Mouse (Mus musculus): ENCODE data around the gene Scfd2. TPM values are rescaled to one million over a fixed set of nuclear protein-coding genes. Genes with fewer than 3 reads are reported as not detected.

Gene Scfd2
- polyA plus RNA-seq, 1 experiment from 2014 or later, result 13.9 TPM

GRCm38 (mm10) chr5:74164547-74164946 lies 367.0 kb downstream of the Scfd2 start:
- H3K27ac ChIP-seq, result no peak overlapping the region
- H3K4me2 ChIP-seq, result no peak overlapping the region
- H3K4me1 ChIP-seq (replicated peaks), result peaks cover 13% of the 10 kb centered on the region
- no peak for ATAC-seq (ENCODE audit: low read depth)
- no peaks in the 10 kb centered on the region; the same call in 1 of the 2 replicates for H3K27me3 ChIP-seq
- H3K4me3 ChIP-seq (replicated peaks), result no peak overlapping the region
- H3K9ac ChIP-seq, result no peak overlapping the region
- 63% methylated on average over 7 of the region's 7 CpGs for WGBS (ENCODE audit: insufficient replicate concordance)
- no peaks in the 10 kb centered on the region for H3K9me3 ChIP-seq (replicated peaks)
- no peaks in the 10 kb centered on the region for H3K36me3 ChIP-seq
- DNase-seq, result no peak

- no peak overlapping the region for H3K9ac ChIP-seq
- no peak overlapping the region for H3K4me3 ChIP-seq (replicated peaks)
- DNase-seq, result no peak
- no peak for ATAC-seq (ENCODE audit: low read depth)
- no peaks in the 10 kb centered on the region for H3K36me3 ChIP-seq
- H3K4me1 ChIP-seq (replicated peaks), result peaks cover 13% of the 10 kb centered on the region
- no peak overlapping the region for H3K27ac ChIP-seq
- 72% methylated on average over 6 of the region's 6 CpGs for WGBS (ENCODE audit: insufficient replicate concordance)
- no peak overlapping the region for H3K4me2 ChIP-seq
- H3K9me3 ChIP-seq (replicated peaks), result no peaks in the 10 kb centered on the region
- no peaks in the 10 kb centered on the region; the same call in 1 of the 2 replicates for H3K27me3 ChIP-seq
Measured at GRCm38 (mm10) chr5:74163141-74163540, 368.4 kb downstream of the Scfd2 start.

- DNase-seq, result no peak
- no peak overlapping the region for H3K4me3 ChIP-seq (replicated peaks)
- H3K27ac ChIP-seq, result no peak overlapping the region
- 66% methylated on average over 3 of the region's 3 CpGs for WGBS (ENCODE audit: insufficient replicate concordance)
- peaks cover 13% of the 10 kb centered on the region for H3K4me1 ChIP-seq (replicated peaks)
- no peaks in the 10 kb centered on the region; the same call in 1 of the 2 replicates for H3K27me3 ChIP-seq
- no peaks in the 10 kb centered on the region for H3K9me3 ChIP-seq (replicated peaks)
- no peak for ATAC-seq (ENCODE audit: low read depth)
- H3K36me3 ChIP-seq, result no peaks in the 10 kb centered on the region
- no peak overlapping the region for H3K9ac ChIP-seq
- H3K4me2 ChIP-seq, result no peak overlapping the region
Measured at GRCm38 (mm10) chr5:74162013-74162412, 369.5 kb downstream of the Scfd2 start.

GRCm38 (mm10) chr5:74161297-74161926 lies 370.1 kb downstream of the Scfd2 start:
- H3K4me3 ChIP-seq (replicated peaks), result no peak overlapping the region
- H3K36me3 ChIP-seq, result no peaks in the 10 kb centered on the region
- no peak for DNase-seq
- 39% methylated on average over 15 of the region's 15 CpGs for WGBS (ENCODE audit: insufficient replicate concordance)
- no peak overlapping the region for H3K9ac ChIP-seq
- no peaks in the 10 kb centered on the region; the same call in 1 of the 2 replicates for H3K27me3 ChIP-seq
- peaks cover 13% of the 10 kb centered on the region for H3K4me1 ChIP-seq (replicated peaks)
- H3K4me2 ChIP-seq, result no peak overlapping the region
- no peak for ATAC-seq (ENCODE audit: low read depth)
- no peak overlapping the region for H3K27ac ChIP-seq
- H3K9me3 ChIP-seq (replicated peaks), result no peaks in the 10 kb centered on the region

- Histone ChIP-seq H3K4me1 (replicated peaks) (peaks cover 13% of the 10 kb centered on the region), H3K4me3 (replicated peaks) (no peak overlapping the region), H3K27me3 (no peaks in the 10 kb centered on the region; the same call in 1 of the 2 replicates), H3K9me3 (replicated peaks) (no peaks in the 10 kb centered on the region), H3K4me2 (no peak overlapping the region), H3K27ac (no peak overlapping the region), H3K9ac (no peak overlapping the region), H3K36me3 (no peaks in the 10 kb centered on the region)
- 39% methylated on average over 4 of the region's 4 CpGs for WGBS (ENCODE audit: insufficient replicate concordance)
- no peak for DNase-seq
- ATAC-seq (ENCODE audit: low read depth), result no peak
Measured at GRCm38 (mm10) chr5:74160349-74160748, 371.2 kb downstream of the Scfd2 start.

- H3K9ac ChIP-seq, result no peak overlapping the region
- no peak overlapping the region for H3K27ac ChIP-seq
- ATAC-seq (ENCODE audit: low read depth) (no peak; the same call in 1 of the 2 replicates), DNase-seq (no peak)
- H3K9me3 ChIP-seq (replicated peaks), result no peaks in the 10 kb centered on the region
- WGBS (ENCODE audit: insufficient replicate concordance), result 56% methylated on average over 7 of the region's 7 CpGs
- H3K27me3 ChIP-seq, result no peaks in the 10 kb centered on the region; the same call in 1 of the 2 replicates
- H3K4me3 ChIP-seq (replicated peaks), result no peak overlapping the region
- no peak overlapping the region for H3K4me2 ChIP-seq
- peaks cover 13% of the 10 kb centered on the region for H3K4me1 ChIP-seq (replicated peaks)
- no peaks in the 10 kb centered on the region for H3K36me3 ChIP-seq
Measured at GRCm38 (mm10) chr5:74159906-74160305, 371.7 kb downstream of the Scfd2 start.

- ATAC-seq (ENCODE audit: low read depth), result no peak
- Histone ChIP-seq H3K36me3 (no peaks in the 10 kb centered on the region), H3K9me3 (replicated peaks) (no peaks in the 10 kb centered on the region), H3K27ac (no peak overlapping the region), H3K4me1 (replicated peaks) (peaks cover 13% of the 10 kb centered on the region), H3K9ac (no peak overlapping the region), H3K27me3 (no peaks in the 10 kb centered on the region; the same call in 1 of the 2 replicates), H3K4me2 (no peak overlapping the region), H3K4me3 (replicated peaks) (no peak overlapping the region)
- DNase-seq, result no peak
- WGBS (ENCODE audit: insufficient replicate concordance), result 75% methylated on average over 6 of the region's 6 CpGs
Measured at GRCm38 (mm10) chr5:74158929-74159632, 372.5 kb downstream of the Scfd2 start.

- ATAC-seq (ENCODE audit: low read depth), result no peak
- WGBS (ENCODE audit: insufficient replicate concordance), result 69% methylated on average over 7 of the region's 7 CpGs
- DNase-seq, result no peak
Measured at GRCm38 (mm10) chr5:74155860-74156351, 375.7 kb downstream of the Scfd2 start.

More at GRCm38 (mm10) chr5:74155860-74156351, 375.7 kb downstream of the Scfd2 start:
- Histone ChIP-seq H3K27ac (no peak overlapping the region), H3K9me3 (replicated peaks) (no peaks in the 10 kb centered on the region), H3K36me3 (no peaks in the 10 kb centered on the region), H3K4me1 (replicated peaks) (peaks cover 10% of the 10 kb centered on the region), H3K27me3 (no peaks in the 10 kb centered on the region), H3K4me2 (no peak overlapping the region), H3K9ac (no peak overlapping the region), H3K4me3 (replicated peaks) (no peak overlapping the region)

Other genes starting within 250 kb of the Scfd2 start
- 43.7 and 57.3 TPM in 2 replicates for gene Fip1l1, start 3.7 kb upstream of the Scfd2 start, polyA plus RNA-seq (2015; fragmentation: Nextera tagmentation; extraction: Ambion mirVana)
- 0.03 and 0.19 TPM in 2 replicates for gene Lnx1, start 171.2 kb upstream of the Scfd2 start, polyA plus RNA-seq (2015; fragmentation: Nextera tagmentation; extraction: Ambion mirVana)

Data from liver, embryonic 13.5 days (tissue).